Mouse (Mus musculus) adrenal gland, postnatal 36 days (tissue): ENCODE data around the gene Mob4. TPM values are rescaled to one million over a fixed set of nuclear protein-coding genes. Genes with fewer than 3 reads are reported as not detected.
A peak's percentile ranks its signal among the peaks of the same experiment; 100 is the strongest.

Experiments
- DNase-seq, 2 experiments: peaks; one replicate each; pipeline ENCODE4 v3.0.0; 2021; ENCODE audit warnings: mixed read lengths in 1 of 2
- total RNA-seq, 2 experiments: library from RNA; stranded (reverse); gene quantifications; 2 replicates each; pipeline ENCODE4 v1.2.3; 2021

Gene Mob4
- total RNA-seq, 2 experiments from 2014 or later: 311 to 394 TPM

GRCm38 (mm10) chr1:55182392-55182791, 51.4 kb downstream of the Mob4 start:
- no peak for DNase-seq

DNA sequence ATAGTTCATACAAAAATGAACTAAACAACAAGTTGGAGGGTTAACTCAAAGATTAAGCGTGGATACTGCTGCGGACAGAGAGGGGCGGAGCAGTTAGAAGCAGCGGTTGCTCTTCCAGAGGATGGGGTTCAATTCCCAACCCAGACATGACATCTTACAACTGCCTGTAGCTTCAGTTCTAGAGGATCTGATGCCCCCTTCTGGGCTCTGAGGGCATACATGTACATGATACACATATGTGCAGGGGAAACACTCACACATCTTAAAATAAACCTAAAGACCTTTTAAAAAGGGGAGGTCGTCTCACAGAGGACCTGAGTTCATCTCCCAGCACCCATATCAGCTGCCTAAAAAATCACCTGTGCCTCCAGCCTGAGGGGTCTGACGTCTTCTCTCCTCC, 54.7 kb downstream of the Mob4 start:
- no peak for DNase-seq

GRCm38 (mm10) chr1:55186592-55187210, 55.7 kb downstream of the Mob4 start:
- no peak for DNase-seq

DNA sequence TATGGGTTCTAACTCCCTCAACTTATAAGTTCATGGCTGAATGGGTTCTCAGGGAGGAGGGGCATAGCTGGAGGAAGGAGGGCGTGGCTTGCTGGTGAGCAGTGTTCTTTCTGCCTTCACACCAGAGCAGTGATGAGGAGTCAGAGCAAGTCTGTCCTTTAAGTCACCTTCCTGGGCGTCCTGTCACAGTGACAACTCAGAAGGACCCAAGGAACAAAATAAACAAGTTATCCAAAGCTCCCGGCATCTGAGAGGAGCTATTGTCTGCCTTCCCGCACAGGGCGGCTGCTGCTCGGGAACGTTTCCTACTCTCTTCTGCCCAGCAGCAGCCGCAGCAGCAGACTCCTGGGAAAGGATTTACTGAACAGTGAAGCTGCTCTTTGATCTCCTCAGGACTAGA, 61.0 kb downstream of the Mob4 start:
- no peak for DNase-seq

DNA sequence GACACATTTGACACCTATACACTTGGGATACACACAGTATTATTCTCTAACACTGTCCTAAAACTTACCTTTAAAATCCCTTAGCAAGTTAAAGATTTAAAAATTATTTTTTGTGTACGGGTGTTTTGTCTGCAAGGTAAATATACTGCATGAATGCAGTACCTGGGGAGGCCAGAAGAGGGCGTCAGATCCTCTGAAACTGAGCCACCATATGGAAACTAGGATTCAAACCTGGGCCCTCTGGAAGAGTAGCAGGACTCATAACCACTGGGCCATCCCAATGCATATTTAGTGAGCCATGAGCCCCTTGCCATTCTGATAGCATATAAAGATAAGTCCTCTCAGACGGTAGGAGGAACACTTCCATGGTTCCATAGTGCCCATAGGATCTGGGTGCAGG, 61.8 kb downstream of the Mob4 start:
- DNase-seq: peak; percentile 59 to 70

DNA sequence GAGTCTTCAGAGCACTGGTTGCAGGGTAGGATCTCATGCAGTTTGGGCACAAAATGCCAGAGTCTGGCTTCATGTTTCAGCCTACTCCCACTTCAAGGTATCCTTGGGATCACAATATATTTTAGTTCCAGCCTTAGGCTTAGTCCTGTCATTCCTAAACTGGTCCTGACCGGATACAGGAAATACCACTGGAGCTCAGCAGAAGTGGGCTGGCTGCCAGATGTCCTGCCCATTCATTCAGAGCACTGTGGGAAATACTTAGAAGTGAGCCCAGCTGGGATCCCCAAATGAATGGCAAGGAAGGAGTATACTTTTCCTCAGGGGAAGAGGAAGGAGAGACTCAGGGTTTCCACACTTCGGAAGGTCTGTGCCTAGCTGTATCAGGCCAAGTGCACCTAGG, 62.3 kb downstream of the Mob4 start:
- peak; percentile 71 to 77 for DNase-seq

DNA sequence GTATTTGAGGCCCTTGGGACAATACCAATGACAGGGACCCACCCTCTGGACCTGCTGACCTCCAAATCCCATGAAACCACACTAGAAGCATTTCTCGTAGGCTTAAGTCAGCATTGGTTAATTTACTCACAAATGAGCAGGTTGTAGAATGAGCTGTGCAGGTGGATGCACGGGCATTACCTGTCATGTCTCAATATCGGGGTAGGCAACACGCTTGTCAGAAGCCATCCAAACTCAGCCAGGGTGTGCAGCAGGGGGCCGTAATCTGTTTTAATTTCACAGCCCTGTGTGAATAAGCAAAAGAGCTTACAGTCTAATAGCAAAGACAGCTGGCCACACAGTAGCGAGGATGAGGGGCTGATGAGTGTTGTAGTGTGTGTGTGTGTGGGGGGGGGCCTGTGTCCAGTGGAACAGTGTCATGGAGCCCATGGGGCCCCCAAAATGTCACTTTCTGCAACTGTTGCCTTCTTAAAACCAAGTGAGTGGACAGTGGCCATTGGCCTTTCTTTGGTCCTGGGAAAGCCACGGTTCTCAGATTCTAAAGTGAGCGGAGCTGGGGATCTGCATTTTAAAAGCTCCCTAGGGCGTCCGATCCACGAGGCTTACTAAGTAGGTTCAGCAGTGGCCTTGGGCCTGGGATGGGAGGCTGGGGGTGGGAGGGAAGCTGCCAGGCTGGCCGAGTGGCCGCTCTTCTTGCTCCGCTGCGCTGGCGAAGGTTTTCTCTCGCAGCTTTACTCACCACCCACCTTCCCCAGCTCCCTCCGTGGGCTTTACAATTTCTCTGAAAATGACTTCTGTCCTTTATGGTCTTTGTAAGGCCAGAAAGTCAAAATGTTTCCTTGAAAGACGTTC, 63.3 kb downstream of the Mob4 start:
- peak; percentile 55 to 65 for DNase-seq

DNA sequence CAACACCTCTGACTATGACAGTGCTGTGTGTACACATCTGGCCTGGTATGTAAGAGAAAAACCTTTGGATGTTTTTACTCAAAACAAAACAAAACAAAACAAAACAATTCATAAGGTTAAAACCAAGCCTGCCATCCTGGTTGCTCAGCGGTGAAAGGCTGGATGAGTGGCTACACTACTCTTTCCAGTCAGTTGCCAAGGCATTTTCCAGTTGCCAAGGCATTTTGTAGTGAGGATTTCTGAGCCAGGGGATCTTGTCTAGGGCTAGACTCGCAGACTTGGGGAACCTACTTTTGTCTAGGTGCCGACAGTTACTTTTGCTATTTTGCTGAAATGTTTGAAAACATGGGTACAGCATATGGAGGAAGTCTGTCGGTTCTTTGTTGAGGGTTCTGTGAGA, 64.0 kb downstream of the Mob4 start:
- no peak for DNase-seq

DNA sequence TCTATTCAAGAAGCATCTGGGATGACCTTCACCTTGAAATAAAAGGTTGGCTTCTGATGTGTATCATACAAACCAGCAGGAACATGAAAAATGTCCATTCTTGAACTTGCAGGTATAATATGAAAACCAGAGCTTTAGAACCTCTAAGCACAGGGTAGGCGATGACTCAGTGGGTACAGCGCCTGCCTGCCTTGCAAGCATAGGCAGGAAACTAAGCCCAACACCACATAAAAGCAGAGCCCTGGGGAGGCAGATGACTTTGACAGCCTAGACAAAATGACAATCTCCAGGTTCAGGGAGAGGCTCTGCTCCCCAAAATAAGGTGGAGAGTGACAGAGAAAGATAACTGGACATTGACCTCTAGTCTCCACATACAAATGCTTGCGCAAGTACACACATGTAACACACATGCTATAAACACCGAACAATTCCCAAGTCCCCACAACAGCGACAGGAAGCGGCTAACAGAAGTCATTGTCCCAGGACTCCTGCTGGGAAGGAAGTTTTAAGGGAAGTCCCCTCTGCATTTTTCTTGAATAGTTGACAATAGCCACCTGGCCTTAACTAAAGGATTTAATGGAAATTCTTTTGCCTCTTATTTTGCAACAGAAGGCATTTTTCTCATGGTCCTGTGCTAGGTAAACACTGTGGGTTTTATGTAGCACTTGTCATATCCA, 65.4 kb downstream of the Mob4 start:
- DNase-seq: peak in 1 of 2 experiments; percentile 56

- DNase-seq: no peak
These were observed 67.7 kb downstream of the Mob4 start for GRCm38 (mm10) chr1:55198719-55199118.

DNA sequence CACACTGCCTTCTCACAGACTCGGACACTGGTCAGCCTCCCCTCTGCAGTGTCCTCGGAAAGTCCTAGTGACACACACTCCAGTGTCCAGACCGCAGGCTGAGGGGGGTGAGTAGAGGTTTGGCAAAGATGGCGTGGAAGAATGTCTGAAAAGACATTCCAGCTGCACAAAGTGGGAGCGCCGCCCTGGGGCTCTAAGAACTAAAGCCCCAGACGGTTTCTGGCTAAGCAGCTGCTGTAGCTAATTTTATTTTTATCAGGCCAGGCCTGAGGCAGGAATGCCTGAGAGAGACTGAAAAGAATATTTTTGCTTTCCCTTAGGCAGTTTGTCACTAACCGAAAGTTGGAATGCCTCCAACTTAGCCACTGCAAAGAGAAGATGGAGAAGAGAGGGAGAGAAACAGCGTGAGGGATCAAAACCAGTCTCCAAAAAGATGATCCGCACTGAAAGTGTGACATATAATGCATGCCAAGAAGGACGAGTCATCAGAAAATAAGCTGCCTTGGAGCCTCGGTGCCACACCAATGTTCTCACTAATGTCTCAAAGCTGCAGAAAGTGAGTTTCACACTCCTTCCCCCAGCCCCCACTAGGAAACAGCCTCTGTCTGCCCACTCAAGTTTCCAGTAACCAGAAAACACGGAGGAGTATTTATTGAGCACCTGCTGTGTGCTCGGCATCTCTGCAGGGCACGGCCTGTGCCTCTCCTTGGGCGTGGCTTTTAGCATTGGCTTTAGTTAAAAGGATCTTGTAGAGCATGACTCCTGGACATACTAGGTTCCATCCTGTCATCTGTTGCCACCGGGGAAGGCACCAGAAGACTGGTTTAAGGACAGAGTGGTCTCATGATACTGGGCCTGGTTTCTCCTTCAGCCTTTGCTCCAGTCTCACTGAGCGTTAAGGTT, 71.1 kb downstream of the Mob4 start:
- peak; percentile 74 to 77 for DNase-seq

Other genes with a start within 250 kb of the Mob4 start
- 10 to 100 TPM; 15.6 to 17.1 TPM for gene Ankrd44, start 204.8 kb upstream of the Mob4 start, total RNA-seq
- 100 to 1,000 TPM; 139 to 141 TPM for gene Sf3b1, start 103.8 kb upstream of the Mob4 start, total RNA-seq
- gene Coq10b, start 78.5 kb upstream of the Mob4 start, total RNA-seq: 100 to 1,000 TPM; 142 to 168 TPM
- 100 to 1,000 TPM; 769 to 795 TPM for gene Hspe1, start 43.1 kb upstream of the Mob4 start, total RNA-seq
- 1,000 to 10,000 TPM; 1,397 to 1,482 TPM for gene Hspd1, start 43.0 kb upstream of the Mob4 start, total RNA-seq
- 10 to 100 TPM; 18.2 to 21.9 TPM for gene Rftn2, start 95.6 kb downstream of the Mob4 start, total RNA-seq
- 1 to 10 TPM; 6.9 to 8.9 TPM for gene Mars2, start 105.9 kb downstream of the Mob4 start, total RNA-seq
- under 1 TPM in 1 of 2 experiments, not detected in 1; 0.33 TPM for gene Boll, start 232.2 kb downstream of the Mob4 start, total RNA-seq